Mouse (Mus musculus) cerebellum, adult 9-10 months (tissue): ENCODE measurements around the gene Lpar3.
"Not testable (repeated sequence)": the region's sequence is repeated elsewhere in the genome, so short reads cannot be mapped to it uniquely, and the experiment has no call there.

Experiments
- DNase-seq: peaks from one replicate; pipeline ENCODE4 v3.0.0; 2022

Gene Lpar3

DNA sequence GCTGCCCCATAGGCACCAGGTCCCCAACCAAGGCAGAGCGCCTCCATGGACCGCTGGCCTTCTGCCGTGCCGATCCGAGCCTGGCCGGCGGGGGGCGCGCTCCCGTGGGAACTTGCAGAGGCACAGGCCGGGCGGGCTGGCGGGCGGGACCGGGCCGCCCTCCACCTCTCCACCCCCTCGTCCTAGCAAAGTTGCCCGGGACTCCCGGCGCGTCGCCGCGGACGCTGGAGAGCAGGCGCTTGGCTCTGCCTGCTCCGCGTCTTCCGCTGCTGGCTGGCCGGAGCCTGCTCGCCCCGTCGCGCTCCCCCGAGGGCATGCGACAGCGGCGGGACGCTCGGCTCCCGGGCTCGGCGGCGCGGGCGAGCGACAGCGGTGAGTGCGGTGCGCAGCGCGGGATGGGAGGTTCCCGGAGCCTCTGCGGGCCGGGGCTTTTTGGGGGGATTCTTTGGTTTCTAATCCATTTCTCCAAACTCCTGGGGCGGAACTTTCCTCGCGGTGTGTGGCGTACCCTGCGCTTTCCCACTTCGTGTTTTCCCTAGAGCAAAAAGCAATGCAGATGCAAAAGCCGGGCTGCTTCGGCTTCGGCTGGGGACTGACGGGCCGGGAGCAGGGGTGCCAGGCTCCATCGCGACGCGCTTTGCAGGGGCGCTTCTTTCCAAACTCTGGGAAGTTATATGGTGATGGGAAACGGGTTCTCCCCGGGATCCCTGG is at the start of gene Lpar3:
Gene Lpar3 (plus strand): TSS at position 188 of the 711 bp plus-strand sequence.
- DNase-seq, result no peak

DNA sequence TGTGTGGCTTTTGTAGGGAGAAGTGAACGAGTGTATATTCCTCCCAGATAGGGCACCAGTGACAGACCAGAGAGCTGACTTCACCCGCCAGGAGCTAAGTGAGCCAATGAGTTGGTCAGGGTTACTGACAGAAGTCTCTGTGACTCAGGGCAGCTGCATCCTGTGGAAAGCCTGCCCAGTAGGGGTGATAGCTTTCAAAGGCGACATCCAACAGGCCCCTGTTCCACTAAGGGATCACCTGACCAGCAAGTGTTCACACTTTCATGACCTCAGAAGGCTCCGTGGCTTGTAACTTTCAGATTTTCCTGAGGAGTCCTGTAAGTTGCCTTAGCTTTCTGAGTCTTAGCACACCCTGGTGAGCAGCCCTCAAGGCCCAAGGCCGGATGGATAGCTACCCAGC is 47.7 kb upstream of the Lpar3 start:
- no peak for DNase-seq

DNA sequence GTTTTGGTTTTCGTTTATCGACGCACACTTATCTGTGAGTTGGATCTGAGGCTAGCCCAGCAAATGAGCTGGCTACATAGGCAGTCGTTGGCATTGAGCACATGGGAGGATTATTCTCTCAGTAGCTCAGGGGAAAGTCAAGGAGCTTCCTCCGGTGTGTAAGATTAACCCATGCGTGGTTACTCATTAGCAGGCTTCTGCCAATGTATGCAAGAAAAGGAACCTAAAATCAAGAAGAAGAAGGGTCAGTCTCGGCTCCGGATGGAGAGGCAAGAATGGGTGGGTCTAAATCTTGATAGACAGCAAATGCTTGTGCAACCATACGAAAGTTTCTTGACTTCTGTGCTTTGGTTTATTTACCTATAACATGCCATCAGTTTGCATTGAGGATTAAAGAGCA is 46.5 kb upstream of the Lpar3 start:
- DNase-seq, result no peak

DNA sequence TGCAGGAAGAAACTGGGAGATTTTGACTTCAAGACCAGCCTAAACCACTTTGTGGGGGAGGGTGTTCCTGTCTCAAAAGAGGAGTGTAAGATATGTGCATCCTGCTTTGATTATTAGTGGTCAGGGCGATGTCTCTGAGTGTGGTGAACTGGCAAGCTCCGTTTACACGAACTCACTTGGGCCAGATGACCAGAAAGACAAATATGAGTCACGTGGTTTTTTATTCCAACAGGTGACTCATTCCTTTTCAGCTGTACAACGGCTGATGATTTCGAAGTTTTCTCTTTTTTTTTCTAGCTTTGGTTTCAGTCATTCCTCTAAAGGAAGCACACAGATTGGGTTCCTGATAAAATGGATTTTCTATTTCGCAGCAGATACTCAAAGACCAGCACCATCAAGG is 43.5 kb upstream of the Lpar3 start:
- DNase-seq, result no peak

DNA sequence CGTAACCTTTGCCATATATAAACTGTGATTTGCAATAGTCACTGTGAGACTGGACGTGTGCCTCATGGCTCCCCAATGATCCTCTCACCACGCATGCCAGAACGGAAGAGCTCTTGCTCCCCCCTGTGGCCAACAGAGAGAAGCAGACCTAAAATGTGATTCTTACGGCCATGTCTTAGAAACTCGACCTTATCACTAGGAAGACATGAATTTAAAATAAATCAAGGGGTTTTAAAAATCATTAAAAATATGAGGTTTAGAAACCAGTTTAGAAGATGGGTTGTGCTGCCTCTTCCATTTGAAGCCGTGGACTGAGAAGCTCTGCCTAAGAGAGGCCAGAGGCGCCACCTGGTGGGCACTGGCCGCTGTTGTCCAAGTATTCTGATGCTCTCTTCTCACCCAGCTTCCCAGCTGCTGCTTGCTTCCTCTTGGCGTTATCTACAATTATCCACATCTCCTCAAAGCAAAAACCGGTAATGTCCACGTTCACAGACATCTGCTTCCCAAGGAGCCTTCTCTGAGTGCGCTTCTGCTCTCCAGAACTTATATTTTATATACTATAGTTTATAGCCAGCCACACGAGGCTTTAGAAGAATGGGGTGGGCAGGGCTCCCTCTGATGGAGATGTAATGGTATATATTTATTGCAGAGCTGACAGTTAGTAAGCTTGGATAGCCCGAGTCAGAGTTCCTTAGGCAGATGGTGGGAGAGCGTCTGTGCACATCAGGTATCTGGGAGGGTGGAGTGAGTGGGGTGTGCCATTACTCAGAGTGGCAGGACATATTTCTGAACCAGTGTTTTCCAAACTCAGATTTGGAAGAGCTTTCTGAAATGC is 42.8 kb upstream of the Lpar3 start:
- peak; percentile 56 for DNase-seq

DNA sequence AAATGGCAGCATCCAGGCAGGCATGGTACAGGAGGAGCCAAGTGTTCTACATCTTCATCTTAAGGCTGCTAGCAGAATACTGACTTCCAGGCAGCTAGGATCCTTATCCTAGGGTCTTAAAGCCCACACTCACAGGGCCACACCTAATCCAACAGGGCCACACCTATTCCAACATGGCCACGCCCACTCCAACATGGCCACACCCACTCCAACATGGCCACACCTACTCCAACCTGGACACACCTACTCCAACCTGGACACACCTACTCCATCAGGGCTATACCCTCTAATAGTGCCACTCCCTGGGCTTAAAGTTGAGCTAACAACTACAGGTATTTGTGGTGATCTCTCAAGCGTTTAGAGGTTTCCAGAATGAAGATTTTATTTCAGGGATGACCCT is 40.4 kb upstream of the Lpar3 start:
- DNase-seq, result no peak

DNA sequence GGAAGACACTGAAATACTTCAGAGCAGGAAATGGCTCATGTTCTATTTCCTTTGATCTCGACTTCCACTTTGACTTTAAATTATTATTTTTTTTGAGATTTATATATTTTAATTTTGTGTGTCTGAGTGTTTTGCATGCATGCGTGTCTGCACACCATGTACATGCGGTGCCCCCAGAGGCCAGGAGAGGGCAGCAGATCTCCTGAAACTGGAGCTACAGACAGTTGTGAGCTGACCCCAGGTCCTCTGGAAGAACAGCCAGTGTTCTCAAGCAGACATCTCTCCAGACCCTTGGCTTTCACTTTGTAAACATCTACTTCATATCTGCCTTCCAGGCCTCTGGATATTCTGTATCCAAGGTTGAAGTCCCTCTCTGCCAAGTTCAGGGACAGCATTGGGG is 39.8 kb upstream of the Lpar3 start:
- DNase-seq, result no peak

DNA sequence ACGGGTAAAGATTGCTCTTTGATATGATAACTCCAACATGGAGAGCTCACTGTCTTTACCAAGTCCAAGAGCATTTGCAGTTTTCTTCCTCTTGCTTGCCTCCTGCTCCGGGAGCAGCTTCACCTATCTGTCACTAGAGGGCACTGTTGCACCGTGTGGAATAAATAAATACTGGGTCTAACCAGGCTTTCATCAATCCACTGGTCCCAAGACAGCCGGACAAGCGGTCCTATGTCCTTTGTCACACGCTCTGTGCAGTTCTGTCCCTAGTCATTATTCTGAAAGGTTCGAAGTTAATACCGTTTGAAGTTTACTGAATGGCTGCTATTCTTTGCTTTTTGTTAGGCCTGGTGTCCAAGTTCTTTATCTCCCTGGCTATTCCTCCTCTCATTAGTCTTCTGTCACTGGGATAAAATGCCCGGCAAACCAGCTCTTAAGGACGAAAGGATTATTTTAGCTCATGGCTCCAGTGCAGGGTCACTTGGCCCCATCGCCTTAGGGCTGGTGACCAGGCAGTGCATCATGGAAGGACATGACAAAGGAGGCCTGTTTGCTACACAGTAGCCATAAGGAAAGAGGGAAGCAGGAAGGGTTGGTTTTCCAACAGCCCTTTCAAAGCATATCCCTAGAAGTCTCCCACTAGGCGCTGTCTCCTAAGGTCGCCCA is 35.6 kb upstream of the Lpar3 start:
- DNase-seq, result peak; percentile 34

DNA sequence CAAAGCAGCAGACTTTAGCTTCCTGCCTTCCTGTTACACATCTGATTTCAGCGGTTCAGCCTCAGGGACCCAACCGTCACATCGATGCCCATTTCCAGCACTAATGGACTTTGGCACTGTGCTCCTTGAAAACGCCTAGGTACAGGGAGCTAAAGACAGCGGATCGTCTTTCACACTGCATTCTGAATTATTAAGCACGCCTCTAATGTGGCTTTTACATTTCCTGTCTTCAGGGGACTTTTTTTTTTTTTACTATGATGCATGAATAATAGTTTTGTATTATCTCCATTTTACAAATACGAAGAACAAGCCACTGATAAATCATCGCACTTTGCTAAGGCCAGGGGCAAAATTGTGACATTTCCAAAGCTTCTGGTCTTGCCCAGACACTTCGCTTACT is 34.7 kb upstream of the Lpar3 start:
- no peak for DNase-seq

DNA sequence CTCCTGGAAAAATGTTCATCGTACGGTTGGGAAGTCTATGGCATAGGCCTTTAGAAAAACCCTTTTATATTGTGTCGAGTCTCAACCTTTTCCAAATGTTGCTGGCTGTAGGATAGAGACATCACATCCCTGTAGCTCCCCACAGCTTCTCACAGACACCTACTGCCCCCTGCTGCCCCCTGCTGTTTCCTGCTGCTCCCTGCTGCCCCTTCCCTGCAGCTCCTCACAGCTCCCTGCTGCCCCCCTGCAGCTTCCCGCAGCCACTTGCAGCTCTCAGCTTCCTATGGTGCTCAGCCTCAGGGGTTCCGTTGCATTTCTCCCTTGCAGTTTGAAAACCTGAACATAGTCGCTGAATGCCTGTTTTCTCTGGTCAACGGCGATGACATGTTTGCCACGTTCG is 30.8 kb upstream of the Lpar3 start:
- no peak for DNase-seq

DNA sequence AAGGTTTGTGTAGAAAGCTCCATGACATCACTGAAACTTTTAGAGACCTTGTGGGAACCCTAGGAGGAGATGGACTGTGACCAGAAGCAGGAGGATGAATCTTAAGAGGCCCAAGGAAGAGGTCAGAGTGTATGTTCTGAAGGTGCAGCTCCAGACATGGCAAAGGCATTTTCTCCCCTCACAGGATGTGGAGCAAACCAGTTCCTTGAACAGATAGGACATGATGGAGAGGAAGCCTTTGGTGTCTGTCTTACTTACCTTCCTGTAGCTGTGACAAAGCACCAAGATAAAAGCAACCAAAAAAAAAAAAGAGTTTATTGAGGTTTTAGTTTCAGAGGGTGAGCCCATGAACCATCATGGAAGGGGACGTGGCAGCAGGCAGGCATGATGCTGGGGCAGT is 28.3 kb upstream of the Lpar3 start:
- no peak for DNase-seq

DNA sequence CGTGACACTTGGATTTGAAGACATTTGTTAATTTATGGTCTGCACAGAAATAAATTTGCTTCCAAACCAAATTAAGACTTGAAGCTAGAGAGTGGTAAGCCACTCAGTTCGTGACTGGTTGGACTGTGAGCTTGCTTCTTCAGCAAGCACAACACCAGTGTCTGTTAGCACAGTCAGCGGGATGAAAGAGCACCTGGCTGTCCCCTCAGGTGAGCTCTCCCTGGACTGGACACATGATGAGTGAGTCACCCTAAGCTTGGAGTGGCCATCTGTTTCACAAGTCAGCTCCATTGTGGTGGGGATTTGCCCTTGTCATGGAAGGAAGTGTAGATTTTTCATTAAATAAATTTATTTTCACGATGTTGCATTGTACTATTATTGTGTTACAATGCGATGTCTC is 25.6 kb upstream of the Lpar3 start:
- DNase-seq, result no peak

DNA sequence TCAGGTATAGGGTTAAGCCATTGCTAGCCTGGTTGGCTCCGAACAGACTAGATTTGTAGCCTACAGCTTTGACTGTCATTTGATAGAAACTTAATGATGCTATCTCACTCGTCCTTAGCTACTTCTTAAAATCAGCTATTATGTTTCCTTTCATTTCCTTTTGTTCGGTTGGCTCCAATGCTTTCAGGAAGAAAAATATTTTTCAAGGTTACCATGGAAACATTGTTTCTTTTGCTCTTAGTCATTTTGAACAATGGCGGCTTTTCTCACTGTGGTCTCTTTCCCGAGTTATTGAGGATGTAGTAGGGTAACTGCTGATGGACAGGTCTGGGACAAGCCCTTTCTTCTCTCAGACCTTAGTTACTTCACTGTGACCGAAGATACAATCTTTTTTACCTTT is 24.5 kb upstream of the Lpar3 start:
- DNase-seq, result no peak

DNA sequence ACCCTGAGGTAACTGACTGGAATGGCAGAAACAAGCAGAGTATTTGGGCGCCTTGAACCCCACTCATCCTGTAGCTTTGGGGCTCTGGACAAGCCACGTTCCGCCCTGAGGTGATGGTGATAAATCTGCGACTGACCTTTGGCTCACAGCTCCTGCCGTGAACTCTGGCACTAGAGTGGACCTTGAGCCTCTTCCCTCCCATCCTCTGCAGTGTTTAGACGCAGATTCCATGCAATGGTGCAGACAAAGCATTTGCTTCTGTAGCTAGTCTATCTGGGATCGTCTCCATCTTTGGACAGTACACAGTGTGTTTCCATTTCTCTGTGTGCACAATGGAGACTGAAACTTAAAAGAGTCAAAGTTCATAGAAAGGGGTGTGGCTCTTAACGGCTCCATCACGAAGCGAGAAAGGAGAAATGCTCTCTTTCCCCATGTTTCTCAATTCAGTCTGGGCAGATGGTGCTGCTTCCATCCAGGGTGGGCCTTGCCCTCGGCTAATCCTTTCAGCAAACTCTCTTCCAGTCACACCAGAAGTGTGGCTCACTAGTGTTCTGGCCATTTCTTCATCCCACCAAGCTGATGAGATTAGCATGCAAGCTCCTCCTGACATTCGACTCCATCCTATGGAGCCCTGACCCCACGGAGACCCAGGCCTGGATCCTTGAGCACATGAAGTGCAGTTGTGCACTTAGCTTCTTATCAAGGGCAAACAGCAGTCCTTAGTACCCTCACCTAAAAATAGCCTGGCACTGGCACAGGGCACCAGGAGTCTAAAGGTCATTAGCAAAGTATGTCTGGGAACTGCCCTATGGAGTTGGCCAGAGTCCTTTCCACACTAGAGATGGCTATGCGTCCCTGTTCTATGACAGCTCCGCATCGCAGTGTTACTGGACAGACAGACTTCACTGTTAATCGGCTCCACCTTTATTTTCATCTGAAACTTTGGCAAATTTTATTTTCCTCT is 23.7 kb upstream of the Lpar3 start:
- DNase-seq, result no peak

DNA sequence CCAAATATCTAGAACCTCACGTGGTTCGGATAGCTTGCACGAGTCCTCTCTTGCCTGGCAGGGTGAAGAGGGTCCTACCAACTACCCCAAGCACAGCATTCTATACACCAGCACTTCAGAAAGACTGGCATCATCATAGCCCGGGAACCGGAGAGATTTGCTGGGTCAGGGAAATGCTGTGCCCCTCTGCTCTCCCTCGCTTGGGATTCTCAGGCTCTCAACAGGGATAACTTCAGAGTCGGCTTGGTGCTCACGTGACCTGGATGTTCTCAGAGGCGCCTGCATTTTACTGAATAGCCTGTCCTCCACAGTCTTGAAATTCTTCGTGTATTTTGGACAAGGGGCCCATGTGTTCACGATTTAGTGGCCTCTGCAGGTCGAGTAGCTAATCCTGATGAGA is 23.0 kb upstream of the Lpar3 start:
- DNase-seq, result no peak

DNA sequence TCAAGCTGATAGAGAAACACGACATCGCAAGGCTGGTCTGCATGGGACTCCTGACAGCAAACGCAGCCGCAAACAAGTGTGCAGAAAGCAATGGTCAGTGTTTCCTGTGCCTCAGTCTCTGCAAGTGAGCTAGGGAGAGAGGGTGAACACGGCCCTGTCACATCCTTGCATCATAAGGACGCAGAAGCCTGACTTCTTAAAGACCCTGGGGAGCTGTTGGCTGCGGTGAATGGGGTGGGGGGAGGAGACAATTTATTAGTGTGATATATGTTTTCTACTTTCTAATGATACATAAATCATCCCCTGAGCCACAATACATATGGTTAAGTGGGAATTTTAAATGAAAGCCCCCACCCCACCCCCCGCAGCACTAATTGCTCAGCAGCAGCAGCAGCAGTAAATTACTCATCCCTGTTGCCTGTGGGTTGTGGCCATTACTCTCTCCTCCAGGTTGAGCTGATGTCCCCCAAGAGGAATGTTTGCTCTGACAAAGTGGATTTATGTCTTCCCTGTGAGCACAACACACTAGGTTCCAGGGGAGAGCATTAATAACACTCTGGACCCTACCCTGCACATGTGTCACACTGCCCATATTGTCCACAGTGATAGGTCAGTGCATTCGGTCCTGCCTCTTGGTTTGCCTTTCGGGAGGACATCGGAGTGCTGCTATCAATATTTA is 21.8 kb upstream of the Lpar3 start:
- no peak for DNase-seq

DNA sequence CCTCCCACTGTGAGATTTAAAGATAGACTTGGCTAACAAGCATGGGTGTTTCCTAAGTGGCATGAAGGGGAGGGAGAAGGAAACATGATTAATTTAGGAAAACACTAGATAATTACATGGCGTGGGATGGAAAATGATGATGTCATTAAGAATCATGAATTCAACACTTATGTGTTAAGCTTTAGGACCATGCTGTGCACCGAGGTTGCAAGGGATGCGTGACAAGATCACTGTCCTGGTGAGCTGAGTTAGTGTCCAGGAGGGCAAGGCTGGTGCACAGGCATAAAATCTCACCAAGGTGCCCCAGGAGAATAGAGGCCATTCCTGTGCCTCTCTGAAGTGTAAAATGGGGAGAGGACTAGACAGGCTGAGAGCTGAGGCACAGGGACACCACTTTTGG is 21.3 kb upstream of the Lpar3 start:
- DNase-seq, result no peak

DNA sequence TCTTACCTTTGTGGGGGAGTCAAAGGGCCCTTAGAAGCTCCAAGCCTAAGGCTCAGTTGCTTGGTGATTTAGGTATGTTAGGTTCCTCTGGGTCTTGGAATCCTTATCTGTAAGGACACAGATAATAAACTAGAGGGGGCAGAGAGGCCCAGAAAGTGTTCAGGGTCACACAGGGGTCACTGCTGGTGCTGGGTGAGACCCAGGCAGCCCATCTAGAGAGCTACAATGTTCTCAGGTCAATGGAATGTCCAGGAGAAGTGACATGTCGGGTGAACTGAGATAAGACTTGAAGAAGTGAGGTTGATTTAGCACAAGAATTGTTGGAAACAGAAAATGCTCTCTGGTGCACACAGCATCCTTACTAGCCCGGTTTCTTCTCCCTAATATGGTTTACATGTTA is 16.4 kb upstream of the Lpar3 start:
- DNase-seq, result no peak

DNA sequence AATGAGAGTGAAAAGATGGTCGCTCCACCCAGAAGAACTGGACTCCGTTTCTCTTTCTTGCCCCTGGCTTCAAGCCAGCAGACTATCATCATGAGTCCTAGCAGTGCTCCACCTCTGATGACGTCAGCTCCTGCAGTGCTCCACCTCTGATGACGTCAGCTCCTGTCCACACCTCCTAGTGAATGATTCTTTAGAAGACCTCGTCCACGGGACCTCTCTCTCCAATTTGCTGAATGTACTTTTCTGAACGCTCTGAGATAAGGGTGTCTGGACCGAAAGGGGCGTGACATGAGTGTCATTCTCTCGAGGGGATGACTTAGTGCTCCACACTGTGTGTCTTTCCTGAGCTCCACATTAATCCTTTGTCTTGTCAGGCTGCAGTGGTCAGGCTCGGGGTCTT is 15.5 kb upstream of the Lpar3 start:
- DNase-seq, result no peak

DNA sequence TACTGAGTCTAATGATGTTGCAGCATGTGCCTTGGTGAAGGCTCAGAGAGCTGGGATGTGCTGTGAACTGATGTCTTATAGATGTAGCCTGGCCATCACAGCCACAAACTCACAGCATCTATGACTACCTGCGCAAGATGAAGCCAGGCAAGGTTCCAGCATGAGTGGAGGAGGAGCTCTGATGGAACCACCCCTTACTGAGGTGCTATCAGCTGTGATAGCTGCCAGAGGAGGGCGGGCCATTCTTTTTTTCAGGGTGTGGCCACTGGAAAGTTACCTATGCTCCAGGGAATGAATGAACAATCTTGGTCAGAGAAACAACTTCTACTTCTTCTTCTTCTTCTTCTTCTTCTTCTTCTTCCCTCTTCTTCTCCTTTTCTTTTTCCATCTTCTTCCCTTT is 14.1 kb upstream of the Lpar3 start:
- no peak for DNase-seq

DNA sequence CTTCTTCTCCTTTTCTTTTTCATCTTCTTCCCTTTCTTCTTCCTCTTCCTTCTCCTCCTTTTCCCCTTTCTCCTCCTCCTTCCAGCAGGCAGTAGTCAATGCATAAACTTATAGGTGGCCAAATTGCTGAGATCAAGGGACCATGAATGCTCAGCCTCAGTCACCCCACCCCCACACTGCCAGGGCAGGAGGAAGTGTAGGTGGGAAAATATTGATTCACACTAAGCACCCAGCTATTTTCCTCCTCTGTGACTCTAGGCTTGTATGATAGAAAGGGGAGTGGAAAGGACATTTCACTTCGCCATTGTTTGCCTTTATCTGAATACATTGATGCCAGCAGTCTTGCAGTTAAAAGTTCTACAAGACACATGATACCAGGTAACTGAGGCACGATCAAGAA is 13.3 kb upstream of the Lpar3 start:
- no peak for DNase-seq

DNA sequence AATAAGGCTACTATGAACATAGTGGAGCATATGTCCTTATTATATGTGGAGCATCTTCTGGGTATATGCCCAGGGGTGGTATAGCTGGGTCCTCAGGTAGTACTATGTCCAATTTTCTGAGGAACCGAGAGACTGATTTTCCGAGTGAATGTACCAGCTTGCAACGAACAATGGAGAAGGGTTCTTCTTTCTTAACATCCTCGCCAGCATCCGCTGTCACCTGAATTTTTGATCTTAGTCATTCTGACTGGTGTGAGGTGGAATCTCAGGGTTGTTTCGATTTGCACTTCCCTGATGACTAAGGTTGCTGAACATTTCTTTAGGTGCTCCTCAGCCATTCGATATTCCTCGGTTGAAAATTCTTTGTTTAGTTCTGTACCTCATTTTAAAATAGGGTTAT is 11.0 kb upstream of the Lpar3 start:
- DNase-seq, result not testable (repeated sequence)
